Mouse (Mus musculus) heart, postnatal 0 days (tissue): Measurements from ENCODE around the gene Cdh24. TPM values are rescaled to one million over a fixed set of nuclear protein-coding genes. Genes with fewer than 3 reads are reported as not detected.

ENCODE experiments used
- ATAC-seq: fragments of 200-750 bp; cut with Nextera tagmentation; 2 replicates; pipeline ENCODE4 v1.8.0; 2017; ENCODE audit warnings: low read depth, moderate number of reproducible peaks, moderate library complexity; ENCODE audit not compliant: insufficient read depth
- DNase-seq: peaks from one replicate; pipeline ENCODE4 v3.0.0-alpha.2; 2016; ENCODE audit warnings: low spot score
- H3K27ac ChIP-seq: fragments of 300-500 bp; sonication (generic); 2 replicates; pipeline ENCODE4 v1.5.1; 2014; ENCODE audit warnings: low read depth, mild to moderate bottlenecking
- H3K27me3 ChIP-seq: fragments of 300-500 bp; sonication (generic); 2 replicates; pipeline ENCODE4 v1.6.1; 2014; ENCODE audit warnings: low read length, mixed read lengths; ENCODE audit not compliant: control insufficient read depth, insufficient read depth
- H3K36me3 ChIP-seq: fragments of 300-500 bp; sonication (generic); replicated peaks from 2 replicates; pipeline ENCODE4 v1.6.1; 2014; ENCODE audit warnings: low read length, mixed read lengths; ENCODE audit not compliant: control insufficient read depth, insufficient read depth
- H3K4me1 ChIP-seq: fragments of 300-500 bp; sonication (generic); 2 replicates; pipeline ENCODE4 v1.6.1; 2014; ENCODE audit warnings: antibody characterized with exemption; ENCODE audit not compliant: control insufficient read depth, insufficient read depth
- H3K4me2 ChIP-seq: fragments of 300-500 bp; sonication (generic); 2 replicates; pipeline ENCODE4 v1.6.1; 2014; ENCODE audit warnings: low read depth, mild to moderate bottlenecking, low read length, moderate library complexity
- H3K4me3 ChIP-seq: fragments of 300-500 bp; sonication (generic); 2 replicates; pipeline ENCODE4 v1.5.1; 2014; ENCODE audit warnings: low read depth, low read length
- H3K9ac ChIP-seq: fragments of 300-500 bp; sonication (generic); replicated peaks from 2 replicates; pipeline ENCODE4 v1.6.1; 2014; ENCODE audit warnings: low read depth, low read length, mixed read lengths
- H3K9me3 ChIP-seq: fragments of 300-500 bp; sonication (generic); replicated peaks from 2 replicates; pipeline ENCODE4 v1.6.1; 2016; ENCODE audit warnings: low read length; ENCODE audit not compliant: control insufficient read depth
- CTCF ChIP-seq: IDR thresholded peaks from 2 replicates; pipeline ENCODE4 v1.5.1; 2016; ENCODE audit warnings: antibody characterized with exemption, control low read depth, low read depth
- EP300 ChIP-seq: IDR thresholded peaks from 2 replicates; pipeline ENCODE4 v1.6.1; 2016; ENCODE audit warnings: antibody characterized with exemption, low read depth
- WGBS: fragments of 180-500 bp; shearing (Covaris S2); extraction: QIAGEN DNeasy Blood & Tissue Kit; methylation state at CpG from one replicate; pipeline ENCODE4 v1.1.7; 2014; 5-methylcytosine and 5-hydroxymethylcytosine counted together
- polyA plus RNA-seq: library from polyadenylated mRNA; unstranded; fragments of >200 nt; fragmentation: Nextera tagmentation; extraction: Ambion mirVana; gene quantifications from 2 replicates; pipeline ENCODE4 v1.2.1, GENCODE M21; 2015
- total RNA-seq: library from RNA; depleted of rRNA; stranded (reverse); fragments of >200 nt; gene quantifications from 2 replicates; pipeline ENCODE4 v1.2.3, GENCODE M21; 2014; ENCODE audit warnings: low replicate concordance

Cdh24 gene
- total and polyA plus RNA-seq, 2 experiments from 2014 or later = 0.41 to 6.2 TPM

- H3K4me2 ChIP-seq = no peak overlapping the region
- ATAC-seq = no peak
These were observed 1.2 kb upstream of the Cdh24 start for GRCm38 (mm10) chr14:54642224-54642944.

GRCm38 (mm10) chr14:54640946-54641304, 239 bp downstream of the Cdh24 start, which contains the start of gene Gm17606:
Gene Gm17606, plus strand, starts transcription at chr14:54640952.
- ATAC-seq = 0 out of 2 replicates have a peak, but pooled peaks have one; percentile 2
- H3K36me3 ChIP-seq = peaks cover 40% of the 10 kb centered on the region

More at GRCm38 (mm10) chr14:54642224-54642944, 1.2 kb upstream of the Cdh24 start:
- H3K27me3 ChIP-seq = no peaks in the 10 kb centered on the region
- no peak for DNase-seq
- no peaks in the 10 kb centered on the region for H3K9me3 ChIP-seq
- H3K4me3 ChIP-seq = no peak overlapping the region
- WGBS = 81% methylated on average over 20 of the region's 25 CpGs
- no peak overlapping the region for H3K9ac ChIP-seq
- no peak for TF ChIP-seq CTCF
- no peak for TF ChIP-seq EP300
- no peak overlapping the region for H3K27ac ChIP-seq
- no peaks in the 10 kb centered on the region for H3K4me1 ChIP-seq
- peaks cover 54% of the 10 kb centered on the region for H3K36me3 ChIP-seq

DNA sequence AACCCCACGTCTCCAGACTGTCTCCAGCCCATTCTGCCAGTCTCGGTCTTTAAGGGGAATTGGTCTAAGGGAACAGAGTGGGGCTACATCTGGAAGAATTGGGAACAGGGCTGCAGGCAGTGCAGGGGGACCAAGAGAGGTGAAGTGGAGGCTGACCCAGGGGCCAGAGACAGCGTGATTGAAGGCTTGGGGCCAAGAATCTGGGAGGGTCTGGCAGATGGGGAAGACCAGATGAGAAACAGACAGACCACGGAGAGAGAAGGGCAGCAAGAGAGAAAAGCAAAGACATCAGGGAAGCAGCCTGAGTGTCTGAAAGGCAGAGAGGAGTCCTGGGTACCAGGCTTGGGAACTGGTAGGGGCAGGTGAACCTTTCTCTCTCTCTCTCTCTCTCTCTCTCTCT, 1.0 kb downstream of the Cdh24 start:
- Histone ChIP-seq H3K9me3 (no peaks in the 10 kb centered on the region), H3K27ac (no peak overlapping the region), H3K27me3 (no peaks in the 10 kb centered on the region), H3K36me3 (peaks cover 32% of the 10 kb centered on the region), H3K4me1 (no peaks in the 10 kb centered on the region), H3K4me3 (no peak overlapping the region), H3K9ac (no peak overlapping the region), H3K4me2 (peak overlapping the region; percentile 88; the same call in 1 of the 2 replicates)
- TF ChIP-seq CTCF (no peak), EP300 (no peak)
- no peak for ATAC-seq
- 53% methylated on average over 4 of the region's 4 CpGs for WGBS
- no peak for DNase-seq

More at GRCm38 (mm10) chr14:54640946-54641304, 239 bp downstream of the Cdh24 start, which contains the start of gene Gm17606:
- Histone ChIP-seq H3K9ac (peak within 1 kb of the TSS; percentile 40), H3K9me3 (no peaks in the 10 kb centered on the region), H3K27ac (no peak within 1 kb of the TSS), H3K27me3 (no peaks in the 10 kb centered on the region), H3K4me2 (peak within 1 kb of the TSS; percentile 88), H3K4me3 (peak within 1 kb of the TSS; percentile 59), H3K4me1 (no peaks in the 10 kb centered on the region)
- TF ChIP-seq CTCF (no peak), EP300 (no peak)
- under 1% methylated on average over 15 of the region's 28 CpGs for WGBS
- DNase-seq = no peak

DNA sequence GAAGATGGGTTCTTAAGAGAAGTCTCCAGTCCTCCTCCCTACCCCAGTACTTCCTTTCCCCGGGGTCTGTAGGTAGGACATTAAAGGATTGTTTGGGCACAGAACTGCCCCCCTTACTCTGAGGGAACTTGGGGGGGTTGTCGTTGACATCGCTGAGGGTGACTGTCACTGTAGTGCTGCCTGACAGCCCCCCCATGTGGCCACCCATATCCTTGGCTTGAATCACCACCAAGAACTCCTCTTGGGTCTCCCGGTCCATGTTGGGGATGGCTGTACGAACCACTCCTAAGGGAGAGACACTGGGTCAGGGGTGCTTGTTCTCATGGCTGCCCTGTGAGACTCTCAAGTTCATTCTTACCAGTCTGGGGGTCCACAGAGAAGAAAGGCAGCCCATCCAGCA, 3.0 kb downstream of the Cdh24 start:
- Histone ChIP-seq H3K27me3 (no peaks in the 10 kb centered on the region), H3K9me3 (no peaks in the 10 kb centered on the region), H3K4me3 (no peak overlapping the region), H3K27ac (no peak overlapping the region), H3K4me2 (no peak overlapping the region), H3K9ac (no peak overlapping the region), H3K36me3 (peaks cover 16% of the 10 kb centered on the region), H3K4me1 (no peaks in the 10 kb centered on the region)
- DNase-seq (no peak), ATAC-seq (no peak)
- TF ChIP-seq EP300 (no peak), CTCF (peak; percentile 17; the same call in 1 of the 2 replicates)
- WGBS = 65% methylated on average over 5 of the region's 5 CpGs

DNA sequence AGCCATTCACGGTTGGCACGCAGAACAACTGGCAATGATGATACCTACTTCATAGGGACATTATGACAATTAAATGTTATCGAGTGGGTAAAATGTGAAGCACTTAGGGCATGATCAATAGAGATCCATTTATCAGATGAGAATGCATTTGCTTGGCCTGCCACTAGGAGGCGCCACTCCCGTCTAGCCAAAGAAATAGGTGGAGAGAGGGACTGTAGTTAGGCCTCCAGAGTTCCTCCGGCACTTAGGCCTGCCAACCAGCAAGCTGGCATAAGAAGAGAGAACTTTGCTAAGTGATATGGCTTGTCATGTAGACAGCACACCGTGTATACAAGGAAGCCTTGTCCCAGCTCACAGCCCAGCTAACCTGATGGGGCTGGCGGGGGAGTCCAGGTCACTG, 4.2 kb downstream of the Cdh24 start:
- Histone ChIP-seq H3K9me3 (no peaks in the 10 kb centered on the region), H3K4me2 (no peak overlapping the region), H3K27me3 (no peaks in the 10 kb centered on the region), H3K27ac (no peak overlapping the region), H3K4me3 (no peak overlapping the region), H3K4me1 (no peaks in the 10 kb centered on the region), H3K9ac (no peak overlapping the region), H3K36me3 (peaks cover 9% of the 10 kb centered on the region; the same call in 1 of the 2 replicates)
- ATAC-seq (no peak), DNase-seq (peak; percentile 35)
- WGBS = 53% methylated on average over 8 of the region's 8 CpGs
- peak; percentile 71 for TF ChIP-seq CTCF
- TF ChIP-seq EP300 = no peak
